Mouse (Mus musculus): ENCODE results near the gene Rpn1. TPM values are rescaled to one million over a fixed set of nuclear protein-coding genes. Genes with fewer than 3 reads are reported as not detected.

Gene Rpn1
- polyA plus RNA-seq, 1 experiment from 2014 or later, result 326 TPM

- no peak for ATAC-seq (replicated peaks)
- Histone ChIP-seq H3K4me2 (no peak overlapping the region), H3K4me1 (no peaks in the 10 kb centered on the region), H3K9me3 (no peaks in the 10 kb centered on the region), H3K27ac (no peak overlapping the region), H3K9ac (no peak overlapping the region), H3K4me3 (no peak overlapping the region), H3K36me3 (replicated peaks) (no peaks in the 10 kb centered on the region), H3K27me3 (replicated peaks) (no peaks in the 10 kb centered on the region)
- 87% methylated on average over 14 of the region's 14 CpGs for WGBS
Observed at GRCm38 (mm10) chr6:88152127-88152705, 67.9 kb downstream of the Rpn1 start.

GRCm38 (mm10) chr6:88152979-88153378 is 68.7 kb downstream of the Rpn1 start:
- no peak overlapping the region for H3K4me3 ChIP-seq

More at GRCm38 (mm10) chr6:88152979-88153378, 68.7 kb downstream of the Rpn1 start:
- Histone ChIP-seq H3K9me3 (no peaks in the 10 kb centered on the region), H3K27ac (no peak overlapping the region), H3K9ac (no peak overlapping the region), H3K36me3 (replicated peaks) (no peaks in the 10 kb centered on the region), H3K4me1 (no peaks in the 10 kb centered on the region), H3K27me3 (replicated peaks) (no peaks in the 10 kb centered on the region), H3K4me2 (no peak overlapping the region)
- 77% methylated on average over 6 of the region's 6 CpGs for WGBS
- ATAC-seq (replicated peaks), result no peak

Small RNA genes within 50 kb of the gene (microRNA-seq; reads per million reads assigned to microRNA genes)
- not detected for gene Mir6376

Other genes with a start within 250 kb of the Rpn1 start
- 2.9 and 3.0 TPM in 2 replicates for gene Gm45140, start 248.7 kb upstream of the Rpn1 start, polyA plus RNA-seq (2015; fragmentation: Nextera tagmentation; extraction: Ambion mirVana)
- 19.3 and 20.9 TPM in 2 replicates for gene Isy1, start 245.7 kb upstream of the Rpn1 start, polyA plus RNA-seq (2015; fragmentation: Nextera tagmentation; extraction: Ambion mirVana)
- 467 and 483 TPM in 2 replicates for gene Cnbp, start 233.4 kb upstream of the Rpn1 start, polyA plus RNA-seq (2015; fragmentation: Nextera tagmentation; extraction: Ambion mirVana)
- gene Copg1, start 196.7 kb upstream of the Rpn1 start, polyA plus RNA-seq (2015; fragmentation: Nextera tagmentation; extraction: Ambion mirVana), result 198 and 199 TPM in 2 replicates
- 40.9 and 45.6 TPM in 2 replicates for gene Hmces, start 170.5 kb upstream of the Rpn1 start, polyA plus RNA-seq (2015; fragmentation: Nextera tagmentation; extraction: Ambion mirVana)
- 38.7 and 43.4 TPM in 2 replicates for gene H1fx, start 102.8 kb upstream of the Rpn1 start, polyA plus RNA-seq (2015; fragmentation: Nextera tagmentation; extraction: Ambion mirVana)
- gene Rab7, start 39.2 kb upstream of the Rpn1 start, polyA plus RNA-seq (2015; fragmentation: Nextera tagmentation; extraction: Ambion mirVana), result 344 and 347 TPM in 2 replicates
- gene Gata2, start 109.4 kb downstream of the Rpn1 start, polyA plus RNA-seq (2015; fragmentation: Nextera tagmentation; extraction: Ambion mirVana), result 20.7 and 20.9 TPM in 2 replicates
- not detected in 2 replicates for gene Dnajb8, start 137.8 kb downstream of the Rpn1 start, polyA plus RNA-seq (2015; fragmentation: Nextera tagmentation; extraction: Ambion mirVana)

Measured in midbrain, embryonic 15.5 days (tissue).